Mouse (Mus musculus) heart, embryonic 12.5 days (tissue): ENCODE measurements around the gene Klf2. TPM values are rescaled to one million over a fixed set of nuclear protein-coding genes. Genes with fewer than 3 reads are reported as not detected.

Experiments used
- ATAC-seq: fragments of 200-750 bp; cut with Nextera tagmentation; 2 replicates; pipeline ENCODE4 v1.8.0; 2017; ENCODE audit warnings: moderate TSS enrichment, moderate library complexity; ENCODE audit not compliant: insufficient number of reproducible peaks, low FRiP score
- H3K27ac ChIP-seq: fragments of 300-500 bp; sonication (generic); 2 replicates; pipeline ENCODE4 v1.5.1; 2016; ENCODE audit warnings: mild to moderate bottlenecking, moderate library complexity; ENCODE audit not compliant: poor library complexity, severe bottlenecking
- H3K27me3 ChIP-seq: fragments of 300-500 bp; sonication (generic); replicated peaks from 2 replicates; pipeline ENCODE4 v1.6.1; 2016; ENCODE audit warnings: mild to moderate bottlenecking, moderate library complexity
- H3K36me3 ChIP-seq: fragments of 300-500 bp; sonication (generic); 2 replicates; pipeline ENCODE4 v1.6.1; 2016; ENCODE audit warnings: mild to moderate bottlenecking, moderate library complexity
- H3K4me1 ChIP-seq: fragments of 300-500 bp; sonication (generic); replicated peaks from 2 replicates; pipeline ENCODE4 v1.6.1; 2016; ENCODE audit warnings: mild to moderate bottlenecking
- H3K4me2 ChIP-seq: fragments of 300-500 bp; sonication (generic); 2 replicates; pipeline ENCODE4 v1.6.1; 2016; ENCODE audit warnings: mild to moderate bottlenecking, moderate library complexity
- H3K4me3 ChIP-seq: fragments of 300-500 bp; sonication (generic); 2 replicates; pipeline ENCODE4 v1.5.1; 2016; ENCODE audit warnings: mild to moderate bottlenecking
- H3K9ac ChIP-seq: fragments of 300-500 bp; sonication (generic); 2 replicates; pipeline ENCODE4 v1.6.1; 2016; ENCODE audit warnings: mild to moderate bottlenecking, moderate library complexity
- H3K9me3 ChIP-seq: fragments of 300-500 bp; sonication (generic); replicated peaks from 2 replicates; pipeline ENCODE4 v1.6.1; 2016; ENCODE audit warnings: mild to moderate bottlenecking, moderate library complexity
- WGBS: fragments of 180-500 bp; shearing (Covaris S2); methylation state at CpG from one replicate; pipeline ENCODE4 v1.1.7; 2016; 5-methylcytosine and 5-hydroxymethylcytosine counted together
- polyA plus RNA-seq: library from polyadenylated mRNA; unstranded; fragments of >200 nt; fragmentation: Nextera tagmentation; extraction: Ambion mirVana; gene quantifications from 2 replicates; pipeline ENCODE4 v1.2.1, GENCODE M21; 2016

The Klf2 gene
- polyA plus RNA-seq, 1 experiment from 2014 or later: 28.1 TPM

DNA sequence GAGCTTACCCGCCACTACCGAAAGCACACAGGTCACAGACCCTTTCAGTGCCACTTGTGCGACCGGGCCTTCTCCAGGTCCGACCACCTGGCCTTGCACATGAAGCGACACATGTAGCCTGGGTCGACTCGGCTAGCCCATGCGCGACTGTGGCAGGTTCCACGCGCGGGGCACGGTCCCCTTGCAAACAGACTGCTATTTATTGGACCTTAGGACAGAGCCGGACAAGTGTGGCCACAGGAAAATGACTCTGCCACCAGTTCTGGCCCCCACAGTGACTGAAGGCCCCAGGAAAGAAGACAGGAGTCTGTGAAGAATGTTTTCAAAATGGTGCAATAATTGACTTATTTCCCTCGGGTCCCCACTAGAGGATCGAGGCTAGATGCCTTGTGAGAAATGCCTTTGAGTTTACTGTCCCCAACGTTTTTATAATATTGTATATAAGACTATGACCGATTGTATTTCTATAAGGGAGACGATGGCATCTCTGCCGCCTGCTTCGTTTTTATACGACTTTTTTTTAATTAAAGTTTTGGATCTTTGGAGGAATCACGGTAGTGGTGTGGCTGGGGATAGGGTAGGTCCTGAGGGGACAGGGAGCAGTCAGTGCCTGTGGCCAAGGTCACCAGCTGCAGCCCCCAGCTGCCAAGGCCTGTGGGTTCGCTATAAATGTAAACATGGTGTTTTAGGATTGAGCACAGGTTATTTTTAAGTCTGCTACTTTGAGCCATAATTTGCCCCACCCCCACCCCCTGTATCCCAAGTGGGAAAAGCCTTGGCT is 2.2 kb downstream of the Klf2 start:
- H3K27me3 ChIP-seq: peaks cover 6% of the 10 kb centered on the region
- H3K9me3 ChIP-seq: no peaks in the 10 kb centered on the region
- H3K4me1 ChIP-seq: peaks cover 45% of the 10 kb centered on the region
- H3K27ac ChIP-seq: no peak overlapping the region
- 55% methylated on average over 25 of the region's 25 CpGs for WGBS
- no peak for ATAC-seq
- peak overlapping the region; percentile 86 for H3K9ac ChIP-seq
- peak overlapping the region; percentile 69 for H3K4me3 ChIP-seq
- peak overlapping the region; percentile 96 for H3K4me2 ChIP-seq
- H3K36me3 ChIP-seq: peaks cover 14% of the 10 kb centered on the region

- Histone ChIP-seq H3K27me3 (peaks cover 6% of the 10 kb centered on the region), H3K4me2 (peak overlapping the region; percentile 96), H3K4me1 (peaks cover 45% of the 10 kb centered on the region), H3K9me3 (no peaks in the 10 kb centered on the region), H3K4me3 (peak overlapping the region; percentile 69), H3K9ac (peak overlapping the region; percentile 86), H3K27ac (no peak overlapping the region), H3K36me3 (peaks cover 14% of the 10 kb centered on the region)
- 90% methylated on average over 20 of the region's 20 CpGs for WGBS
- no peak for ATAC-seq
These were observed 3.0 kb downstream of the Klf2 start for GRCm38 (mm10) chr8:72321635-72322441.

DNA sequence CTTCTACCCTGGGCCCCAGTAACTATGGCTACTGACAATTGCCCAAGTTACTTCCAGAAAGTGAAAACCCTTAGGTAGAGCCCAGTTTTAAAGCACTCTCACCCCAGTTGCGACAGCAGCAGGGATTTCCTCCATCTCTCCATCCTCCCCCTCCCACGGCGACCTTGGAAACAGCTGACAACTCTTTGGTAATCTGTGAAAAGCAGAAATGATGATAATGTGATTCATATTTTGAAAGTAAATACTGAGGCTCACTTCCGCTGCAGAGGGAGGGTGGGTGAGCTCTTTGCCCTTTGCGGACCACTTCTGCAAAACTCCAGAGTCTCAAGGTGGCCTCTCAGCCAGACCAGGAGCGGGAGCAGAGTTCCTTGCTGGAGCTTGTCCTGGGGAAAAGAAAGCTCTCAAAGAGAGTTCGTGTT is 3.6 kb downstream of the Klf2 start:
- Histone ChIP-seq H3K27me3 (peaks cover 6% of the 10 kb centered on the region), H3K36me3 (peaks cover 14% of the 10 kb centered on the region), H3K4me2 (peak overlapping the region; percentile 96), H3K4me1 (peaks cover 45% of the 10 kb centered on the region), H3K9me3 (no peaks in the 10 kb centered on the region), H3K4me3 (peak overlapping the region; percentile 69), H3K27ac (no peak overlapping the region), H3K9ac (peak overlapping the region; percentile 49)
- 72% methylated on average over 7 of the region's 7 CpGs for WGBS
- ATAC-seq: no peak

- H3K9ac ChIP-seq: no peak overlapping the region
- H3K36me3 ChIP-seq: peaks cover 14% of the 10 kb centered on the region
- no peak for ATAC-seq
- H3K4me2 ChIP-seq: peak overlapping the region; percentile 96
- 48% methylated on average over 6 of the region's 6 CpGs for WGBS
- no peak overlapping the region for H3K27ac ChIP-seq
- H3K4me3 ChIP-seq: no peak overlapping the region
- peaks cover 6% of the 10 kb centered on the region for H3K27me3 ChIP-seq
- no peaks in the 10 kb centered on the region for H3K9me3 ChIP-seq
- peaks cover 39% of the 10 kb centered on the region for H3K4me1 ChIP-seq
These were observed 4.4 kb downstream of the Klf2 start for GRCm38 (mm10) chr8:72323131-72323725.

- Histone ChIP-seq H3K4me3 (no peak overlapping the region), H3K36me3 (peaks cover 14% of the 10 kb centered on the region), H3K27ac (no peak overlapping the region), H3K9me3 (no peaks in the 10 kb centered on the region), H3K4me1 (peaks cover 36% of the 10 kb centered on the region), H3K27me3 (peaks cover 6% of the 10 kb centered on the region), H3K9ac (no peak overlapping the region), H3K4me2 (no peak overlapping the region)
- WGBS: 75% methylated on average over 10 of the region's 10 CpGs
- ATAC-seq: peak; percentile 12; the same call in 1 of the 2 replicates
These were observed 5.3 kb downstream of the Klf2 start for GRCm38 (mm10) chr8:72324036-72324706.

DNA sequence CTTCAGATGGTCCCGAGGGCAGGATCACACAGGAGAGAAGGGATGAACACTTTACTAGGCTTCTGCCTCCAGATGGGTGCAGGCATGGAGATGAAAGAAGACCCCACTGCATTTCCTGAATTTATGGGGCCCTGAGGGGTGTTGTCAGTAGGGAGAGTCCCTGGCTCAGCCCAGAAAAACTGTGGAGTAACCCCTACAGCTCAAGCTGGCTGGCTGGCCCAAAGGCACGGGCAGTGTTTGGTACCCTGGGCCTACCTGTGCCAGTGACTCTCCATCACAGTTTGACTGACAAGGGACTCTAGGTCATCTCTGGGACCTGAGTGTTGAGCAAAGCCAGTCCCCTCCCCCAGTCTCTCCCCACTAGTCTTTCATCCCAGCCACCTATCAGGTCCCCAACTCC is 5.9 kb downstream of the Klf2 start:
- Histone ChIP-seq H3K36me3 (peaks cover 14% of the 10 kb centered on the region), H3K9me3 (no peaks in the 10 kb centered on the region), H3K27me3 (peaks cover 6% of the 10 kb centered on the region), H3K4me3 (no peak overlapping the region), H3K27ac (no peak overlapping the region), H3K4me1 (peaks cover 35% of the 10 kb centered on the region), H3K9ac (no peak overlapping the region), H3K4me2 (no peak overlapping the region)
- WGBS: 79% methylated on average over 2 of the region's 2 CpGs
- no peak for ATAC-seq

GRCm38 (mm10) chr8:72329116-72329515 is 10.3 kb downstream of the Klf2 start:
- Histone ChIP-seq H3K27ac (no peak overlapping the region), H3K9me3 (no peaks in the 10 kb centered on the region), H3K4me3 (no peak overlapping the region), H3K4me2 (no peak overlapping the region), H3K36me3 (no peaks in the 10 kb centered on the region), H3K4me1 (0 out of 2 replicates have a peak, but pooled peaks cover 4% of the 10 kb centered on the region), H3K27me3 (no peaks in the 10 kb centered on the region), H3K9ac (no peak overlapping the region)
- WGBS: 70% methylated on average over 3 of the region's 3 CpGs
- ATAC-seq: no peak

- Histone ChIP-seq H3K4me1 (0 out of 2 replicates have a peak, but pooled peaks cover 4% of the 10 kb centered on the region), H3K36me3 (peaks cover 12% of the 10 kb centered on the region), H3K27me3 (no peaks in the 10 kb centered on the region), H3K4me2 (no peak overlapping the region), H3K4me3 (no peak overlapping the region), H3K9me3 (no peaks in the 10 kb centered on the region), H3K27ac (no peak overlapping the region), H3K9ac (no peak overlapping the region)
- 78% methylated on average over 6 of the region's 6 CpGs for WGBS
- no peak for ATAC-seq
These were observed 12.1 kb downstream of the Klf2 start for GRCm38 (mm10) chr8:72330806-72331516.

DNA sequence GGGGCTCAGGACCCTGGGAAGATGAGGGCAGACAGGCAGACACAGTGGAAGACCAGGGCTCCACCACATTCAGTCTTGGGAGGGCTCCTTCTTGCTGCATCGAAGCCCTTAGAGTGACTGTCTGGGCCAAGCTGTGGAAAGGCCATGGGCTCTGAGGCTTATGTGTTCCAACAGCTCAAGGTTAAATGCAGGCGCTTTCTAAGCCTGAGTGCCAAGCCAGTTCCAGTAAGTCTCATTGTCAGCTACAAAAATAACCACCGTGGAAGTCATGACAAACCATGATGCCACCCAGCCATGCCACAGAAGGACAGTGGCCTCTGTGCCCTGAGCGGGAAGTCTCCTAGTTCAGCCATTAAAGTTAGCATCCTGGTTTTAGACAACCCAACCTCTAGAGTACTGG is 12.8 kb downstream of the Klf2 start:
- H3K4me2 ChIP-seq: no peak overlapping the region
- no peaks in the 10 kb centered on the region for H3K9me3 ChIP-seq
- H3K27ac ChIP-seq: no peak overlapping the region
- no peak overlapping the region for H3K4me3 ChIP-seq
- no peak for ATAC-seq
- no peak overlapping the region for H3K9ac ChIP-seq
- 0 out of 2 replicates have a peak, but pooled peaks cover 4% of the 10 kb centered on the region for H3K4me1 ChIP-seq
- H3K36me3 ChIP-seq: peaks cover 12% of the 10 kb centered on the region
- 74% methylated on average over 4 of the region's 4 CpGs for WGBS
- H3K27me3 ChIP-seq: no peaks in the 10 kb centered on the region

GRCm38 (mm10) chr8:72333429-72334143 is 14.8 kb downstream of the Klf2 start:
- Histone ChIP-seq H3K4me2 (no peak overlapping the region), H3K4me3 (no peak overlapping the region), H3K36me3 (peaks cover 30% of the 10 kb centered on the region), H3K9ac (no peak overlapping the region), H3K27me3 (no peaks in the 10 kb centered on the region), H3K27ac (no peak overlapping the region), H3K9me3 (no peaks in the 10 kb centered on the region), H3K4me1 (0 out of 2 replicates have a peak, but pooled peaks cover 4% of the 10 kb centered on the region)
- 50% methylated on average over 3 of the region's 3 CpGs for WGBS
- no peak for ATAC-seq
